Mouse (Mus musculus) stomach, postnatal 0 days (tissue): Measurements from ENCODE around the gene Llgl2.

Source experiments
- CTCF ChIP-seq: IDR thresholded peaks from 2 replicates; pipeline ENCODE4 v1.5.1; 2016; ENCODE audit warnings: antibody characterized with exemption, low read depth, mild to moderate bottlenecking, moderate library complexity
- EP300 ChIP-seq: optimal IDR thresholded peaks from 2 replicates; pipeline ENCODE3; 2016; ENCODE audit warnings: antibody characterized with exemption

- TF ChIP-seq CTCF (no peak), EP300 (no peak)
These were observed 15.9 kb upstream of the Llgl2 start for GRCm38 (mm10) chr11:115807971-115808370.
